Mouse (Mus musculus) lung, adult 2 months (tissue): ENCODE measurements around the gene Cadm4.

Experiments used
- CTCF ChIP-seq: fragments of 200-500 bp; IDR thresholded peaks from 2 replicates; pipeline ENCODE4 v1.5.1; 2011; ENCODE audit warnings: mild to moderate bottlenecking, low read length, control low read depth; ENCODE audit not compliant: insufficient read depth
- POLR2A ChIP-seq: fragments of 200-500 bp; IDR thresholded peaks from 2 replicates; pipeline ENCODE4 v1.6.1; 2011; ENCODE audit warnings: low read depth, mild to moderate bottlenecking, control low read depth, low read length, borderline replicate concordance; ENCODE audit errors: extremely low read depth

DNA sequence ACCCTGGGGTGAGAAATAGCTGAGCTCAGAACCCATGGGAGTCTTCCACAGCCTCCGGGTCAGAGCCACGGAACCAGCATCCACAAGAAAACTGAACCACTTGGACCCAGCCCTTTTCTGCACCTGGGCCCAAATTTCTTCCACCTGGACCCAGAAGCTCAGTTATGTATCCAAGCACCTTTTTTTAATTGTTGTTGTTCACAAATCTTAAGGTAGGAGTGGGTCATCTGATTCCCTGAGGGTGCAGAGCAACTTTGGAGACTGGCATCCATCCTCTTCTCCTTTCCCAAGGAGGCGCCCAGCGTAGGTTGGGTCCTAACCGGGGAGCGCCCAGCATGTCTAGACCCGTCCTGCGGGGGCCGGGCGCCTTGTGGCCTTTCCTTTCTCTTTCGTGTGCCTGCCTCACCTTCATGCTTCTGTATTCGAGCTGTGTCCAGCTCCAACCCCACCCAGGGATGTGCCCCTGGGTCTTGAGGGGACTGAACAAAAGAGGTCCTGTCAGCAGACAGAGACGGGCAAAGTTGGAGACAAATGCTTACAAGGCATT, 64.3 kb downstream of the Cadm4 start, which contains the start of the genes Pinlyp and Xrcc1:
- TF ChIP-seq CTCF (no peak), POLR2A (no peak)
